Mouse (Mus musculus) heart, embryonic 13.5 days (tissue): ENCODE data around the gene Prss34. TPM values are rescaled to one million over a fixed set of nuclear protein-coding genes. Genes with fewer than 3 reads are reported as not detected.

Experiments
- ATAC-seq: fragments of 200-750 bp; cut with Nextera tagmentation; 2 replicates; pipeline ENCODE4 v1.8.0; 2017; ENCODE audit warnings: moderate TSS enrichment; ENCODE audit not compliant: insufficient number of reproducible peaks, low FRiP score, low TSS enrichment; ENCODE audit errors: extremely low read depth
- H3K27ac ChIP-seq: fragments of 300-500 bp; sonication (generic); replicated peaks from 2 replicates; pipeline ENCODE4 v1.5.1; 2015; ENCODE audit warnings: moderate library complexity, mild to moderate bottlenecking, inconsistent platforms
- H3K27me3 ChIP-seq: fragments of 300-500 bp; sonication (generic); replicated peaks from 2 replicates; pipeline ENCODE4 v1.6.1; 2015; ENCODE audit warnings: mild to moderate bottlenecking, inconsistent platforms
- H3K36me3 ChIP-seq: fragments of 300-500 bp; sonication (generic); 2 replicates; pipeline ENCODE4 v1.6.1; 2015; ENCODE audit warnings: mild to moderate bottlenecking, inconsistent platforms
- H3K4me1 ChIP-seq: fragments of 300-500 bp; sonication (generic); 2 replicates; pipeline ENCODE4 v1.6.1; 2015; ENCODE audit warnings: inconsistent platforms
- H3K4me2 ChIP-seq: fragments of 300-500 bp; sonication (generic); 2 replicates; pipeline ENCODE4 v1.6.1; 2015; ENCODE audit warnings: inconsistent platforms, mild to moderate bottlenecking, moderate library complexity
- H3K4me3 ChIP-seq: fragments of 300-500 bp; sonication (generic); 2 replicates; pipeline ENCODE4 v1.5.1; 2015; ENCODE audit warnings: moderate library complexity, mild to moderate bottlenecking, inconsistent platforms
- H3K9ac ChIP-seq: fragments of 300-500 bp; sonication (generic); 2 replicates; pipeline ENCODE4 v1.6.1; 2015; ENCODE audit warnings: inconsistent platforms, mild to moderate bottlenecking, moderate library complexity
- H3K9me3 ChIP-seq: fragments of 300-500 bp; sonication (generic); 2 replicates; pipeline ENCODE4 v1.6.1; 2016; ENCODE audit warnings: inconsistent platforms
- WGBS: fragments of 180-500 bp; shearing (Covaris S2); methylation state at CpG from one replicate; pipeline ENCODE4 v1.1.7; 2015; ENCODE audit warnings: mixed read lengths; 5-methylcytosine and 5-hydroxymethylcytosine counted together
- polyA plus RNA-seq: library from polyadenylated mRNA; unstranded; fragments of >200 nt; fragmentation: Nextera tagmentation; extraction: Ambion mirVana; gene quantifications from 2 replicates; pipeline ENCODE4 v1.2.1, GENCODE M21; 2015

Gene Prss34
- polyA plus RNA-seq, 1 experiment from 2014 or later: 0.16 TPM

DNA sequence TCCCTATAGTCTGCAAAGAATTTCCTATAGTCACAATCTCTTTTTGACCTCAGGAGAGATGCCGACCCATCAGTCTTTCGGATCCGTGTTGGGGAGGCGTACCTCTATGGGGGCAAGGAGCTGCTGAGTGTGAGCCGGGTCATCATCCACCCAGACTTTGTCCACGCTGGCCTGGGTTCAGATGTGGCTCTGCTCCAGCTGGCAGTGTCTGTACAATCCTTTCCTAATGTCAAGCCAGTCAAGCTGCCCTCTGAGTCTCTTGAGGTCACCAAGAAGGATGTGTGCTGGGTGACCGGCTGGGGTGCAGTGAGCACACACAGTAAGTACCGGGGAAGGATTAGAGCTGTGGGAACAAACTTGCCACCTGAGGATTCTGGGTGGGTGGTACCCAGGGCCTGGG is 22.6 kb downstream of the Prss34 start:
- ATAC-seq: no peak
- H3K4me2 ChIP-seq: no peak overlapping the region
- peaks cover 39% of the 10 kb centered on the region; the same call in 1 of the 2 replicates for H3K27me3 ChIP-seq
- H3K9me3 ChIP-seq: no peaks in the 10 kb centered on the region
- H3K36me3 ChIP-seq: no peaks in the 10 kb centered on the region
- WGBS: 85% methylated on average over 8 of the region's 8 CpGs
- no peak overlapping the region for H3K4me3 ChIP-seq
- H3K4me1 ChIP-seq: no peaks in the 10 kb centered on the region
- no peak overlapping the region for H3K9ac ChIP-seq
- H3K27ac ChIP-seq: no peak overlapping the region

DNA sequence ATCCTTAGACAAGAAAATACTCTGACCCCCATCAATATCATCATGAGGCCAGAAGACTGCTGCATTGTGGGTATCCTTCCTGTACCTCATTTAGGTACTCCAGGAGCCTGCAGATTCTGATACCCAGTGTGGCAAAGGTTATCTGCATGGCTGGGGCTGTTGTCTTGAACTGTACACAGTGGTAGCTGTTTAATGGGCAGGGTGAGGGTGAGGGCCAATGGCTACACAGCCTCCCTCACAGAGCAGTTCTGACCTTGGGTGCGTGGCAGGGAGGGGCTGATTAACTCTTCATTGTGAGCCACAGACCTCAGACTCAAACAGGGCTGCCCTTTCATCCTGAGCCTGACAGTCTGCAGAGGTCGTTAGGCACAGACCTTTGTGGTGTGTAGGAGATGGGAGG is 24.7 kb downstream of the Prss34 start:
- H3K4me1 ChIP-seq: no peaks in the 10 kb centered on the region
- no peak overlapping the region for H3K4me3 ChIP-seq
- no peaks in the 10 kb centered on the region for H3K36me3 ChIP-seq
- H3K4me2 ChIP-seq: no peak overlapping the region
- H3K27ac ChIP-seq: no peak overlapping the region
- H3K27me3 ChIP-seq: peaks cover 39% of the 10 kb centered on the region; the same call in 1 of the 2 replicates
- no peaks in the 10 kb centered on the region for H3K9me3 ChIP-seq
- ATAC-seq: no peak
- no peak overlapping the region for H3K9ac ChIP-seq
- 14% methylated on average over 2 of the region's 2 CpGs for WGBS

DNA sequence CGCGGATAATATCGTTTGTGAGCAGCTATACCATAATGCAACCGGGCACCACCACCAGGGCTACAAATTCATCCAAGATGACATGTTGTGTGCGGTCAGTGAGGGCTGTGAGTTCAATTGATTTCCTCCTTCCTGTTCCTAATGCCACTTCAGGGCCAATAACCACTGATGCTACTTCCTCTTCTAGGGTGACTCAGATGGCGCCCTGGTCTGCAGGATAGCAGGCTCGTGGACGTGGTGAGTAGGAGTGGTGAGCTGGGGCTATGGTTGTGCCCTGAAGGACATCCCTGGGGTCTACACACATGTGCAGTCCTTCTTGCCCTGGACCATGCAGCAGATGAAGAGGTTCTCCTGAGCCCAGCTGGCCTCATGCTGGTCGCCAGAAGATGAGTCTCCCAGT is 34.1 kb downstream of the Prss34 start:
- no peak overlapping the region for H3K4me3 ChIP-seq
- peaks cover 62% of the 10 kb centered on the region for H3K27me3 ChIP-seq
- no peaks in the 10 kb centered on the region for H3K4me1 ChIP-seq
- WGBS: 59% methylated on average over 9 of the region's 9 CpGs
- H3K27ac ChIP-seq: no peak overlapping the region
- no peaks in the 10 kb centered on the region for H3K36me3 ChIP-seq
- no peaks in the 10 kb centered on the region for H3K9me3 ChIP-seq
- no peak overlapping the region for H3K9ac ChIP-seq
- H3K4me2 ChIP-seq: no peak overlapping the region
- no peak for ATAC-seq

DNA sequence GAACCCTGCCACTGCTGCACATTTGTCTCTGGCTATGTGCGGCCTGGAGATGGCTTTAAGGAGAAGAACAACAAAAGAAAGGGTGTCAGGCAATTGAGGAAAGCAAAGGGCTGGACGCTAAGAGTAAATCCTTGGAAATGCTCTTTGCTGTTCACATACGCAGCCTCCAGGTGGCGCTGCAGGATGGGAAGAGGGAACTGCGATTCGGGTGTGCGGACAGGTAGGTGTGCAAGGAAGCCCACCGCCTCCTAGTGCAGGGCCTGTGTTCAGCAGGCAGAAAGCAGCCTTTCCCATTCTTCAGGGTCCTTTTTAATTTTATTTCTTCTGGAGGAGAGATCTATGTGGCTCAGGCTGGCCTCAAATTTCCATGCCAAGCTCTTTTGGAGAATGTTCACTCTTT is 35.7 kb downstream of the Prss34 start:
- Histone ChIP-seq H3K4me1 (no peaks in the 10 kb centered on the region), H3K36me3 (no peaks in the 10 kb centered on the region), H3K27ac (no peak overlapping the region), H3K9ac (no peak overlapping the region), H3K4me2 (no peak overlapping the region), H3K27me3 (peaks cover 59% of the 10 kb centered on the region), H3K9me3 (no peaks in the 10 kb centered on the region), H3K4me3 (no peak overlapping the region)
- 1% methylated on average over 8 of the region's 8 CpGs for WGBS
- ATAC-seq: no peak

DNA sequence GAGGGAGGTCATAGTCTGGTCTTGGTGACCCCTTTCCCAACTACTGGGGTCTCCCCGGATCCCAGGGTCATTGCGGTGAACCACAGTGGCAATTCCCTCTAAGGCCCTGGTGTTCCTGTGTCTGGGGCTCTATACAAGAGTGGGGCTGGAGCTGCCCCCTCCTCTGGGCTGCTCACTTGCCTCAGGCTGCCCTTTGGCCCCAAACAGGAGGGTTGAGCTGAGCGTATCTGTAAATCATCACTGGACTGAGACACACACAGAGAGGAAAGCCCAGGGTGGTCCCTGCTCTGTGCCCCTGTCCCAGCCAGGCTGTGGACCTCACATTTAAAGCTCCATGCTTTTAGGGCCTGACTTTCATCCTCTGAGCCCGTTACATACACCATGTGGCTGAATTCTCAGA is 40.0 kb downstream of the Prss34 start:
- H3K9ac ChIP-seq: no peak overlapping the region
- peaks cover 21% of the 10 kb centered on the region for H3K27me3 ChIP-seq
- H3K36me3 ChIP-seq: no peaks in the 10 kb centered on the region
- 79% methylated on average over 4 of the region's 4 CpGs for WGBS
- H3K27ac ChIP-seq: no peak overlapping the region
- H3K4me1 ChIP-seq: no peaks in the 10 kb centered on the region
- ATAC-seq: no peak
- no peak overlapping the region for H3K4me3 ChIP-seq
- no peaks in the 10 kb centered on the region for H3K9me3 ChIP-seq
- H3K4me2 ChIP-seq: no peak overlapping the region

DNA sequence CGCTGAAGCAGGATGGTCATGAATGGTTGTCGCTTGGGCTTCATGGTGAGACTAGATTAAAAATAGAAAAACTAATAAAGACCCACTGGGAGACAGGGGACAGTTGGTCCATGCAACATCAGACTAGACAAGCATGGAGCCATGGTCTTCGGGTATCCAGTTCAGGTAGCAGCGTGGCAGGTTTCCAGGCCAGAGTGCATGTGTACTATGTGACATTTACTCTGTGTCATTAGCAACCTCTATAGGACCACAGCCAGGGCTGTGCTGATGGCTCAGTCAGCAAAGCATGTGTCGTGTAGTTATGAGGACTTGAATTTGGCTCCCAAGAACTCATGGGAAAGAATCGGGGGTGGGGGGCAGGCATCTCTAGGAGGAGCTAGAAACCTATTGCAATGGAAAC is 41.8 kb downstream of the Prss34 start:
- Histone ChIP-seq H3K27me3 (peaks cover 7% of the 10 kb centered on the region; the same call in 1 of the 2 replicates), H3K27ac (no peak overlapping the region), H3K4me3 (no peak overlapping the region), H3K36me3 (no peaks in the 10 kb centered on the region), H3K4me1 (no peaks in the 10 kb centered on the region), H3K9me3 (no peaks in the 10 kb centered on the region), H3K4me2 (no peak overlapping the region), H3K9ac (no peak overlapping the region)
- no peak for ATAC-seq
- 77% methylated on average over 6 of the region's 6 CpGs for WGBS

DNA sequence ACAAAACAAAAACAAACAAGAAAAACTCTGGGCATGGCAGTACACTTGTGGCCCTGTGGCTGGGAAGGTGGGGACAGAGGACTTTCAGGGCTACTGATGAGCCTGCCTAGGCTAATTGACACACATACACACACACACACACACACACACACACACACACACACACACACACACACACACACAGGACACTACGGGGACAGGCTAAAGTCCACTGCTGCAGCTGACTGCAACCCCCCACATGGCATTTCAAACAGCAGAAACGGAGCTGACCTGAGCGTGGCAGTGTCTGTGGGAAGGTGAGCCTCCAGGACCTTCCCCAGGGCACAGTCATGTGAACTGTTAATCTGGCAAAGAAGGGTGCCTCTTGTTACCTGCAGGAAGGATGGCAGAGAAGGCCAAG is 43.3 kb downstream of the Prss34 start:
- no peak overlapping the region for H3K9ac ChIP-seq
- no peaks in the 10 kb centered on the region for H3K9me3 ChIP-seq
- WGBS: 65% methylated on average over 3 of the region's 3 CpGs
- ATAC-seq: no peak
- no peaks in the 10 kb centered on the region for H3K4me1 ChIP-seq
- H3K27me3 ChIP-seq: peaks cover 9% of the 10 kb centered on the region; the same call in 1 of the 2 replicates
- no peak overlapping the region for H3K4me2 ChIP-seq
- H3K4me3 ChIP-seq: no peak overlapping the region
- no peaks in the 10 kb centered on the region for H3K36me3 ChIP-seq
- no peak overlapping the region for H3K27ac ChIP-seq

DNA sequence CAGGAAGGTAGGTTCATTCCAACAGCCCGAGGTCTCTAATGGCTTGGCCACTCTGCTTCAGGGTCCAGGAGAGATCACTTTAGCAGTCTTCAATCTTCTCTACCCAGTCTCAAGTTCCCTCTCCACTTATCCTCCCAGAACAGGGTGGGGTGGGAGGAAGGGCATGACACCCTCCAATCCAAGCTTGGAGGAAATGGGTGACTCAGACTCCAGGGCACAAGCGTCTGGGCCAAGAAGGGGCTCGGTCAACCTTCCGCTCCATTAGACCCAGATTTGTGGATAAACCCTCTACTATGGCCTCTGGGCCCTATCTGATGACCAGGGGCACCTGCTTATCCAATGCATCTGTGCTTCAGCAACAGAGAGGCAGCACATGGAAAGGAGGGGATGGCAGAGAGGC is 47.3 kb downstream of the Prss34 start, which contains the start of gene Tpsab1:
TSS of gene Tpsab1 (minus strand) at position 101 of the 400 bp plus-strand sequence.
- WGBS: 81% methylated on average over 4 of the region's 4 CpGs
- no peak for ATAC-seq
- H3K27me3 ChIP-seq: peaks cover 11% of the 10 kb centered on the region; the same call in 1 of the 2 replicates

More for the DNA sequence above, 47.3 kb downstream of the Prss34 start, which contains the start of gene Tpsab1:
- H3K9me3 ChIP-seq: no peaks in the 10 kb centered on the region
- H3K27ac ChIP-seq: no peak within 1 kb of the TSS
- no peaks in the 10 kb centered on the region for H3K36me3 ChIP-seq
- H3K9ac ChIP-seq: no peak within 1 kb of the TSS
- H3K4me2 ChIP-seq: no peak within 1 kb of the TSS
- H3K4me1 ChIP-seq: no peaks in the 10 kb centered on the region
- H3K4me3 ChIP-seq: no peak within 1 kb of the TSS

Other genes with a start within 250 kb of the Prss34 start
- gene Tmem204, start 214.8 kb upstream of the Prss34 start, polyA plus RNA-seq: 18.0 and 19.4 TPM in 2 replicates
- 25.1 and 29.0 TPM in 2 replicates for gene Telo2, start 182.4 kb upstream of the Prss34 start, polyA plus RNA-seq
- 0.11 and 0.15 TPM in 2 replicates for gene Ptx4, start 177.6 kb upstream of the Prss34 start, polyA plus RNA-seq
- 15.7 and 17.9 TPM in 2 replicates for gene Clcn7, start 165.0 kb upstream of the Prss34 start, polyA plus RNA-seq
- gene Ccdc154, start 135.9 kb upstream of the Prss34 start, polyA plus RNA-seq: not detected in 2 replicates
- 0.27 and 0.28 TPM in 2 replicates for gene Gm38655, start 122.9 kb upstream of the Prss34 start, polyA plus RNA-seq
- 22.0 and 25.2 TPM in 2 replicates for gene BC003965, start 113.8 kb upstream of the Prss34 start, polyA plus RNA-seq
- gene Unkl, start 110.0 kb upstream of the Prss34 start, polyA plus RNA-seq: 4.3 and 4.5 TPM in 2 replicates
- 27.9 and 28.2 TPM in 2 replicates for gene Gnptg, start 58.3 kb upstream of the Prss34 start, polyA plus RNA-seq
- gene Tsr3, start 58.2 kb upstream of the Prss34 start, polyA plus RNA-seq: 27.4 and 31.7 TPM in 2 replicates
- 0.57 and 0.69 TPM in 2 replicates for gene Baiap3, start 42.0 kb upstream of the Prss34 start, polyA plus RNA-seq
- 372 and 379 TPM in 2 replicates for gene Ube2i, start 23.8 kb upstream of the Prss34 start, polyA plus RNA-seq
- gene Prss28, start 10.3 kb downstream of the Prss34 start, polyA plus RNA-seq: not detected in 2 replicates
- not detected in 2 replicates for gene Prss29, start 20.3 kb downstream of the Prss34 start, polyA plus RNA-seq
- gene Tpsab1, start 47.2 kb downstream of the Prss34 start, polyA plus RNA-seq: not detected in 2 replicates
- gene Tpsb2, start 67.9 kb downstream of the Prss34 start, polyA plus RNA-seq: not detected in 2 replicates
- 0.78 TPM in 1 of 2 replicates, not detected in the other for gene Tpsg1, start 70.9 kb downstream of the Prss34 start, polyA plus RNA-seq
- gene Cacna1h, start 135.4 kb downstream of the Prss34 start, polyA plus RNA-seq: 6.5 and 8.1 TPM in 2 replicates
- gene Tekt4, start 156.2 kb downstream of the Prss34 start, polyA plus RNA-seq: 0.23 and 0.47 TPM in 2 replicates
- gene Sstr5, start 198.9 kb downstream of the Prss34 start, polyA plus RNA-seq: 0.28 and 0.33 TPM in 2 replicates